In the genomic region with DNA sequence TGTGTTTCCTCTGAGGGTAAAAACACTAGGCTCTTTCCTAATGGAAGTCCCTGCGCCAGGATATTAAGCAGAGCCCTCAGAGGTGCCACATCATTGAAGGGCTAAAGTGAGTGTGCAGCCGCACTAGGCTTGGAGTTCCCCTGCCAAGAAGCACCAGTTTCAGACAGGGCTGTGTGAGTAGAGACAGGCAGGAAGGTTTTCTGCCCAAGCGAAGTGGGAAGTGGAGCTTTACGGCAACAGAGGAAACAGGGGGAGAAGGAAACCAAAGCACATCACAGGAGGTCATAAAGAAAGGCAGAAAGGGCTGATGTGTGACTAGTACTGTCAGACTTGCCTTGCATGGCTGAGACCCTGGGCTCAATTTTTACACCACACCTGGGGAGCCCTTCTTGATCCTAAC, we compare ENCODE assay signal across 28 mouse cellular contexts. TPM values are rescaled to one million over a fixed set of nuclear protein-coding genes. Genes with fewer than 3 reads are reported as not detected.
DNase-seq lines count a peak whose midpoint lies in the region; ATAC-seq and TF ChIP-seq lines count a peak whose summit lies in the region.
"Had no signal": no experiment of that assay in that cellular context is flagged by ENCODE, and none has a peak within 500 bp of the region (broad histone marks: within the 10 kb centered on the region; RNA-seq: fewer than 3 reads in every experiment).

No protein-coding gene starts in this region.

- no peak for DNase-seq in heart, adult 2 months
- DNase-seq in heart, embryonic 10.5 days (ENCODE audit: low spot score) = no peak
- DNase-seq in heart, postnatal 0 days (ENCODE audit: low spot score) = peak; percentile 20
- DNase-seq in heart, postnatal 36 days = no peak
- no peak for DNase-seq in lung, adult 2 months
- no peak for DNase-seq in lung, postnatal 4 days
- DNase-seq: adrenal gland, postnatal 10 days; cerebellum, adult 9-11 months; gastrocnemius, postnatal 36 days; thymus, postnatal 14 days had no signal

- peak overlapping the region; percentile 1; the same call in 1 of the 2 replicates for H3K9ac ChIP-seq in heart, adult 2 months (ENCODE audit: low read depth, low read length)
- no peak overlapping the region for H3K9ac ChIP-seq in heart, postnatal 0 days (replicated peaks; ENCODE audit: low read depth, low read length)
- H3K9ac ChIP-seq in intestine, embryonic 16.5 days (ENCODE audit: low read depth, low read length) = no peak overlapping the region
- H3K9ac ChIP-seq: embryonic facial prominence, embryonic 12.5 days; hindbrain, embryonic 14.5 days; limb, embryonic 12.5 days; liver, embryonic 12.5 days; midbrain, embryonic 12.5 days; neural tube, embryonic 13.5 days had no signal

- WGBS in heart, adult 2 months = 45% methylated on average over 4 of the region's 4 CpGs
- 79% methylated on average over 4 of the region's 4 CpGs for WGBS in heart, embryonic 10.5 days
- WGBS in heart, postnatal 0 days = 65% methylated on average over 4 of the region's 4 CpGs
- 45% methylated on average over 4 of the region's 4 CpGs for WGBS in lung, adult 2 months
- WGBS in intestine, embryonic 16.5 days = 76% methylated on average over 4 of the region's 4 CpGs

- peak overlapping the region; percentile 47 for H3K27ac ChIP-seq in heart, adult 2 months
- H3K27ac ChIP-seq in heart, embryonic 10.5 days = no peak overlapping the region
- H3K27ac ChIP-seq in heart, postnatal 0 days (ENCODE audit: low read depth) = peak overlapping the region; percentile 71
- H3K27ac ChIP-seq in intestine, embryonic 16.5 days (ENCODE audit: low read length) = no peak overlapping the region
- H3K27ac ChIP-seq: embryonic facial prominence, embryonic 12.5 days; hindbrain, embryonic 14.5 days; limb, embryonic 12.5 days; liver, embryonic 12.5 days; macrophage; midbrain, embryonic 12.5 days; neural tube, embryonic 13.5 days had no signal

- no peaks in the 10 kb centered on the region for H3K9me3 ChIP-seq in heart, embryonic 10.5 days
- H3K9me3 ChIP-seq in heart, postnatal 0 days (replicated peaks; ENCODE audit: control insufficient read depth, low read length) = no peaks in the 10 kb centered on the region
- H3K9me3 ChIP-seq in intestine, embryonic 16.5 days (ENCODE audit: control insufficient read depth, low read length) = no peaks in the 10 kb centered on the region
- H3K9me3 ChIP-seq: embryonic facial prominence, embryonic 12.5 days; G1E; limb, embryonic 12.5 days; liver, embryonic 12.5 days; midbrain, embryonic 12.5 days; neural tube, embryonic 13.5 days had no signal

- peaks cover 26% of the 10 kb centered on the region for H3K36me3 ChIP-seq in heart, adult 2 months (ENCODE audit: control insufficient read depth, insufficient read depth, low read length)
- peaks cover 39% of the 10 kb centered on the region for H3K36me3 ChIP-seq in heart, embryonic 10.5 days
- H3K36me3 ChIP-seq in heart, postnatal 0 days (replicated peaks; ENCODE audit: control insufficient read depth, insufficient read depth, low read length) = peaks cover 34% of the 10 kb centered on the region
- H3K36me3 ChIP-seq in intestine, embryonic 16.5 days (ENCODE audit: control insufficient read depth, insufficient read depth, low read length) = 0 out of 2 replicates have a peak, but pooled peaks cover 2% of the 10 kb centered on the region

- ATAC-seq in heart, postnatal 0 days (ENCODE audit: insufficient read depth, low read depth) = no peak; the same call in 1 of the 2 replicates
- ATAC-seq in common myeloid progenitor, adult 5-6 weeks (replicated peaks; ENCODE audit: low read depth, poor library complexity, severe bottlenecking) = peak; percentile 60
- ATAC-seq in intestine, embryonic 16.5 days = no peak
- ATAC-seq: activated CD4-positive, CD25-positive, alpha-beta regulatory T cell, adult 4 months; forebrain, embryonic 14.5 days; liver, embryonic 12.5 days had no signal

- TF ChIP-seq CTCF in heart, adult 2 months (IDR thresholded peaks at IDR 0.05) = no peak
- no peak for TF ChIP-seq CTCF in heart, postnatal 0 days (IDR thresholded peaks at IDR 0.05; ENCODE audit: low read depth)
- TF ChIP-seq CTCF in lung, adult 2 months (IDR thresholded peaks at IDR 0.05; ENCODE audit: insufficient read depth, low read length) = no peak

- no peak for TF ChIP-seq EP300 in heart, adult 2 months (IDR thresholded peaks at IDR 0.05; ENCODE audit: insufficient read depth, low read depth, low read length)
- no peak for TF ChIP-seq EP300 in heart, postnatal 0 days (IDR thresholded peaks at IDR 0.05; ENCODE audit: low read depth)

- H3K4me2 ChIP-seq in heart, postnatal 0 days (ENCODE audit: low read depth, low read length) = no peak overlapping the region
- no peak overlapping the region for H3K4me2 ChIP-seq in intestine, embryonic 16.5 days (ENCODE audit: low read depth, low read length)
- H3K4me2 ChIP-seq: embryonic facial prominence, embryonic 12.5 days; hindbrain, embryonic 14.5 days; limb, embryonic 12.5 days; liver, embryonic 12.5 days; midbrain, embryonic 12.5 days; neural tube, embryonic 13.5 days had no signal

- no peak overlapping the region for H3K4me3 ChIP-seq in heart, adult 2 months
- no peak overlapping the region for H3K4me3 ChIP-seq in heart, embryonic 10.5 days
- H3K4me3 ChIP-seq in heart, postnatal 0 days (ENCODE audit: low read depth, low read length) = no peak overlapping the region
- no peak overlapping the region for H3K4me3 ChIP-seq in lung, adult 2 months (replicated peaks; ENCODE audit: extremely low read depth, low read depth, low read length)
- no peak overlapping the region for H3K4me3 ChIP-seq in intestine, embryonic 16.5 days (ENCODE audit: low read length)
- H3K4me3 ChIP-seq: embryonic facial prominence, embryonic 12.5 days; erythroblast, embryonic 14.5 days; limb, embryonic 12.5 days; liver, embryonic 12.5 days; midbrain, embryonic 12.5 days; neural tube, embryonic 13.5 days had no signal

- intact Hi-C loops in heart, adult 2 months (cut with DNase I) = no loop called here
- intact Hi-C loops in heart, postnatal 36 days (cut with DNase I) = no loop called here

- peaks cover 27% of the 10 kb centered on the region for H3K4me1 ChIP-seq in heart, adult 2 months (ENCODE audit: control insufficient read depth, insufficient read depth, low read length)
- peaks cover 15% of the 10 kb centered on the region; the same call in 1 of the 2 replicates for H3K4me1 ChIP-seq in heart, embryonic 10.5 days
- H3K4me1 ChIP-seq in heart, postnatal 0 days (ENCODE audit: control insufficient read depth, insufficient read depth) = 0 out of 2 replicates have a peak, but pooled peaks cover 8% of the 10 kb centered on the region
- peaks cover 39% of the 10 kb centered on the region for H3K4me1 ChIP-seq in lung, adult 2 months (ENCODE audit: control insufficient read depth, insufficient read depth, low read length)
- peaks cover 16% of the 10 kb centered on the region for H3K4me1 ChIP-seq in intestine, embryonic 16.5 days (ENCODE audit: control insufficient read depth, insufficient read depth, low read length)

- TF ChIP-seq POLR2A in heart, adult 2 months (IDR thresholded peaks at IDR 0.05; ENCODE audit: insufficient read depth, low read depth, low read length) = no peak
- TF ChIP-seq POLR2A in lung, adult 2 months (IDR thresholded peaks at IDR 0.05; ENCODE audit: borderline replicate concordance, extremely low read depth, low read depth, low read length) = 0 out of 2 replicates have a peak, but pooled peaks have one; percentile 17

- H3K27me3 ChIP-seq in heart, adult 2 months (ENCODE audit: control insufficient read depth, insufficient read depth, low read length) = no peaks in the 10 kb centered on the region
- H3K27me3 ChIP-seq in heart, embryonic 10.5 days (ENCODE audit: insufficient read depth, poor library complexity, severe bottlenecking) = no peaks in the 10 kb centered on the region
- H3K27me3 ChIP-seq in heart, postnatal 0 days (ENCODE audit: control insufficient read depth, insufficient read depth, low read length) = no peaks in the 10 kb centered on the region
- no peaks in the 10 kb centered on the region for H3K27me3 ChIP-seq in intestine, embryonic 16.5 days (replicated peaks; ENCODE audit: control insufficient read depth, insufficient read depth, low read length)
- H3K27me3 ChIP-seq: embryonic facial prominence, embryonic 12.5 days; limb, embryonic 12.5 days; liver, embryonic 12.5 days; midbrain, embryonic 12.5 days; neural tube, embryonic 13.5 days had no signal

- no peaks in the 10 kb centered on the region; the same call in 1 of the 2 replicates for H3K79me2 ChIP-seq in heart, adult 2 months (replicated peaks; ENCODE audit: control insufficient read depth, insufficient read depth, low read length)

RNA-seq across cellular contexts. Expression of gene Ppm1f, which starts 6.1 kb away (rescaled TPM):
- total RNA-seq in heart, adult 2 months (2021) = 10 to 100 TPM; 20.9 to 24.6 TPM
- 15.6 and 20.9 TPM in 2 replicates for polyA plus RNA-seq in heart, adult 2 months (2012; rRNA removed)
- 29.2 and 41.0 TPM in 2 replicates for polyA plus RNA-seq in heart, embryonic 10.5 days (2016; fragmentation: Nextera tagmentation; extraction: Ambion mirVana)
- 26.6 and 40.4 TPM in 2 replicates for total RNA-seq in heart, postnatal 0 days (2014; rRNA removed; ENCODE audit: low replicate concordance)
- 14.7 and 16.4 TPM in 2 replicates for polyA plus RNA-seq in heart, postnatal 0 days (2015; fragmentation: Nextera tagmentation; extraction: Ambion mirVana)
- 10 to 100 TPM; 25.0 to 25.8 TPM for total RNA-seq in heart, postnatal 36 days (2021)
- 40.4 and 46.2 TPM in 2 replicates for polyA plus RNA-seq in lung, adult 2 months (2012; rRNA removed)
- 20.3 and 22.3 TPM in 2 replicates for total RNA-seq in common myeloid progenitor, adult 5-6 weeks (2017)
- 15.6 and 16.0 TPM in 2 replicates for polyA plus RNA-seq in intestine, embryonic 16.5 days (2015; fragmentation: Nextera tagmentation; extraction: Ambion mirVana)

RNA-seq across cellular contexts. Expression of gene Vpreb1, which starts 31.7 kb away (rescaled TPM):
- total RNA-seq in heart, adult 2 months (2021) = not detected
- 0.88 TPM in 1 of 2 replicates, not detected in the other for polyA plus RNA-seq in heart, adult 2 months (2012; rRNA removed)
- polyA plus RNA-seq in heart, embryonic 10.5 days (2016; fragmentation: Nextera tagmentation; extraction: Ambion mirVana) = 1.6 and 1.8 TPM in 2 replicates
- not detected in 2 replicates for total RNA-seq in heart, postnatal 0 days (2014; rRNA removed; ENCODE audit: low replicate concordance)
- 0.44 and 1.0 TPM in 2 replicates for polyA plus RNA-seq in heart, postnatal 0 days (2015; fragmentation: Nextera tagmentation; extraction: Ambion mirVana)
- not detected for total RNA-seq in heart, postnatal 36 days (2021)
- polyA plus RNA-seq in lung, adult 2 months (2012; rRNA removed) = 5.9 and 7.2 TPM in 2 replicates
- 3.1 and 4.1 TPM in 2 replicates for total RNA-seq in common myeloid progenitor, adult 5-6 weeks (2017)
- 1.5 and 1.6 TPM in 2 replicates for polyA plus RNA-seq in intestine, embryonic 16.5 days (2015; fragmentation: Nextera tagmentation; extraction: Ambion mirVana)
- total RNA-seq: gastrocnemius, postnatal 36 days; left cerebral cortex, postnatal 10 days had no signal
- polyA plus RNA-seq: macrophage had no signal

RNA-seq across cellular contexts. Expression of gene Top3b, which starts 31.8 kb away (rescaled TPM):
- total RNA-seq in heart, adult 2 months (2021) = 10 to 100 TPM; 23.7 to 24.3 TPM
- 38.1 and 58.7 TPM in 2 replicates for polyA plus RNA-seq in heart, adult 2 months (2012; rRNA removed)
- polyA plus RNA-seq in heart, embryonic 10.5 days (2016; fragmentation: Nextera tagmentation; extraction: Ambion mirVana) = 53.4 and 55.6 TPM in 2 replicates
- 63.8 and 68.9 TPM in 2 replicates for total RNA-seq in heart, postnatal 0 days (2014; rRNA removed; ENCODE audit: low replicate concordance)
- polyA plus RNA-seq in heart, postnatal 0 days (2015; fragmentation: Nextera tagmentation; extraction: Ambion mirVana) = 31.1 and 34.0 TPM in 2 replicates
- 10 to 100 TPM; 25.2 to 32.6 TPM for total RNA-seq in heart, postnatal 36 days (2021)
- polyA plus RNA-seq in lung, adult 2 months (2012; rRNA removed) = 57.2 and 74.8 TPM in 2 replicates
- 66.9 and 96.1 TPM in 2 replicates for total RNA-seq in common myeloid progenitor, adult 5-6 weeks (2017)
- 49.2 and 49.8 TPM in 2 replicates for polyA plus RNA-seq in intestine, embryonic 16.5 days (2015; fragmentation: Nextera tagmentation; extraction: Ambion mirVana)

RNA-seq across cellular contexts. Expression of gene Igll1, which starts 38.5 kb away (rescaled TPM):
- total RNA-seq in heart, adult 2 months (2021) = not detected
- not detected in 2 replicates for polyA plus RNA-seq in heart, adult 2 months (2012; rRNA removed)
- not detected in 2 replicates for polyA plus RNA-seq in heart, embryonic 10.5 days (2016; fragmentation: Nextera tagmentation; extraction: Ambion mirVana)
- not detected in 2 replicates for total RNA-seq in heart, postnatal 0 days (2014; rRNA removed; ENCODE audit: low replicate concordance)
- polyA plus RNA-seq in heart, postnatal 0 days (2015; fragmentation: Nextera tagmentation; extraction: Ambion mirVana) = 0.14 TPM in 1 of 2 replicates, not detected in the other
- total RNA-seq in heart, postnatal 36 days (2021) = not detected
- polyA plus RNA-seq in lung, adult 2 months (2012; rRNA removed) = 0.10 TPM in 1 of 2 replicates, not detected in the other
- not detected in 2 replicates for total RNA-seq in common myeloid progenitor, adult 5-6 weeks (2017)
- polyA plus RNA-seq in intestine, embryonic 16.5 days (2015; fragmentation: Nextera tagmentation; extraction: Ambion mirVana) = 0.27 and 0.49 TPM in 2 replicates
- total RNA-seq: gastrocnemius, postnatal 36 days; layer of hippocampus, postnatal 14 days; left cerebral cortex, postnatal 10 days had no signal
- polyA plus RNA-seq: embryonic facial prominence, embryonic 12.5 days; erythroblast, embryonic 14.5 days; forebrain, embryonic 14.5 days; G1E; hindbrain, embryonic 14.5 days; intestine, embryonic 14.5 days; large intestine, adult 2 months; liver, embryonic 12.5 days; macrophage; midbrain, embryonic 12.5 days; neural tube, embryonic 13.5 days; small intestine, adult 2 months had no signal

Comparison
In these comparisons a context has a peak if more than half of its experiments do, and no peak if none do; other contexts are left out.
1. H3K27ac ChIP-seq: peak in heart, adult 2 months (single experiment) and heart, postnatal 0 days (single experiment); none in heart, embryonic 10.5 days (single experiment) and intestine, embryonic 16.5 days (single experiment).